Mouse (Mus musculus) forebrain, embryonic 12.5 days (tissue): ENCODE results near the gene Gm10203. TPM values are rescaled to one million over a fixed set of nuclear protein-coding genes. Genes with fewer than 3 reads are reported as not detected.
A peak's percentile ranks its signal among the peaks of the same experiment; 100 is the strongest.

Experiments used
- ATAC-seq: fragments of 200-750 bp; cut with Nextera tagmentation; 2 replicates; pipeline ENCODE4 v1.8.0; 2017; ENCODE audit warnings: moderate TSS enrichment; ENCODE audit not compliant: low FRiP score
- H3K27ac ChIP-seq: fragments of 300-500 bp; sonication (generic); 2 replicates; pipeline ENCODE4 v1.5.1; 2016; ENCODE audit warnings: mild to moderate bottlenecking
- H3K27me3 ChIP-seq: fragments of 300-500 bp; sonication (generic); 2 replicates; pipeline ENCODE4 v1.6.1; 2016; ENCODE audit warnings: mild to moderate bottlenecking
- H3K36me3 ChIP-seq: fragments of 300-500 bp; sonication (generic); replicated peaks from 2 replicates; pipeline ENCODE4 v1.6.1; 2016; ENCODE audit warnings: mild to moderate bottlenecking
- H3K4me1 ChIP-seq: fragments of 300-500 bp; sonication (generic); 2 replicates; pipeline ENCODE4 v1.6.1; 2016
- H3K4me2 ChIP-seq: fragments of 300-500 bp; sonication (generic); 2 replicates; pipeline ENCODE4 v1.6.1; 2016; ENCODE audit warnings: mild to moderate bottlenecking, moderate library complexity
- H3K4me3 ChIP-seq: fragments of 300-500 bp; sonication (generic); replicated peaks from 2 replicates; pipeline ENCODE4 v1.5.1; 2016; ENCODE audit warnings: mild to moderate bottlenecking
- H3K9ac ChIP-seq: fragments of 300-500 bp; sonication (generic); 2 replicates; pipeline ENCODE4 v1.6.1; 2016; ENCODE audit warnings: mild to moderate bottlenecking
- H3K9me3 ChIP-seq: fragments of 300-500 bp; sonication (generic); 2 replicates; pipeline ENCODE4 v1.6.1; 2016
- WGBS: fragments of 180-500 bp; shearing (Covaris S2); methylation state at CpG from one replicate; pipeline ENCODE4 v1.1.7; 2016; 5-methylcytosine and 5-hydroxymethylcytosine counted together
- polyA plus RNA-seq: library from polyadenylated mRNA; unstranded; fragments of >200 nt; fragmentation: Nextera tagmentation; extraction: Ambion mirVana; gene quantifications from 2 replicates; pipeline ENCODE4 v1.2.1, GENCODE M21; 2016

Gm10203 gene
- polyA plus RNA-seq, 1 experiment from 2014 or later = not detected

DNA sequence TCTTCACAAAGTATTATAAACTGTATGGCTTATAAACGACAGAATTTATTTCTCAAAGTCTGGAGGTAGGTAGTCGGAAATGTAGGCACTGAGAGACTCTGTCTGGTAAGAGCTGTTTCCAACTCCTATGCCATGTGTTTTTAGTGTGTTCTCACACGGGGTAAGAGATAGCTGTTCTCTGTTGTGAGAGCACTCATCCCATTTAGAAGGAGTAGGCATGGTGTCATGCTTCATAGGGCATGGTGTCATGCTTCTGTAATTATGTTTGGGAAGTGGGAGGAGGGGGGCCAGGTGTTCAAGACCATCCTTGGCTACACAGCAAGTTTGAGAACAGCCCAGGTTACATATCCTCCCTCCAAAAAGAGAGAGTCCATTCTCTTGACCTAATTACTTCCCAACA lies 22.4 kb upstream of the Gm10203 start:
- no peak for ATAC-seq
- Histone ChIP-seq H3K36me3 (no peaks in the 10 kb centered on the region), H3K9ac (no peak overlapping the region), H3K4me2 (no peak overlapping the region), H3K27ac (no peak overlapping the region), H3K4me1 (no peaks in the 10 kb centered on the region), H3K27me3 (no peaks in the 10 kb centered on the region; the same call in 1 of the 2 replicates), H3K4me3 (no peak overlapping the region), H3K9me3 (no peaks in the 10 kb centered on the region)
- WGBS = 86% methylated on average over 3 of the region's 3 CpGs

DNA sequence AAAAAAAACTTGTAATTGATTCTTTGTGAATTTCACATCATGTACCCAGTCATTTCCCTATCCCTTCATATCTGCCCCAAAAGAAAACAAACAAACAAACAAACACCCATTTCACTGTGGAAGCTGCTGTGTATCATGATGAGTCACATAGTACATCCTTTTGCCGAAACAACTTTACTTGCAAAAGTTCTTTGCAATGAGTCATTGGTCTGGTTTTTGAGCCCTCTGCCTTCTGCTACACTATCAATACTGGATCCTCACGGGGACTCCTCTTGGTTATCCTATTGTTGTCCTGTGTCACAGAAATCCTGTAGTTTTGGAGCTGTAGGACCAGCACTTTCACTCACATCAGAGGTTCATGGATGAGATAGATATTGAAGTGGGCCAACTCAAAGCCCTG lies 21.1 kb upstream of the Gm10203 start:
- Histone ChIP-seq H3K27me3 (no peaks in the 10 kb centered on the region), H3K9me3 (no peaks in the 10 kb centered on the region), H3K36me3 (no peaks in the 10 kb centered on the region), H3K27ac (no peak overlapping the region), H3K9ac (no peak overlapping the region), H3K4me2 (no peak overlapping the region), H3K4me3 (no peak overlapping the region), H3K4me1 (no peaks in the 10 kb centered on the region)
- ATAC-seq = no peak
- 81% methylated on average over 2 of the region's 2 CpGs for WGBS

DNA sequence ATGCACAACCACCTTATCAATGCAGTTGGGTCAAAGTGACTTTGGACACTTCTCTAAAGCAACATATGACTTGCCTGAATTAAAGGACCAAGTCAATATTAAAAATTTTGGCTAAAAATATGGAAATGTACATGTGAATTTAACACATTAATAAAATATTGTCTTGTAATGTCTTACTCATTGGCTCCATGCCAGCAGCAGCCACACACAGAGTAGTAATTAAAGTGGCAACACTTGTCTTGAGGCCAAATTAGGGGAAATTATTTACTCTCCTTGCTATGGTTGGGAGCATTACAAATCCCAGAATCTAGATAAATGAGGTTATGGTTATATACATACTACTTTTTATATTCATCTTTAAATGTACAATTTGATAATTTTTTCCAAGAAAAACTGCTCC lies 13.0 kb upstream of the Gm10203 start:
- Histone ChIP-seq H3K9me3 (no peaks in the 10 kb centered on the region), H3K9ac (no peak overlapping the region), H3K27ac (no peak overlapping the region), H3K4me2 (no peak overlapping the region), H3K36me3 (no peaks in the 10 kb centered on the region), H3K4me1 (no peaks in the 10 kb centered on the region), H3K27me3 (no peaks in the 10 kb centered on the region), H3K4me3 (no peak overlapping the region)
- ATAC-seq = no peak

DNA sequence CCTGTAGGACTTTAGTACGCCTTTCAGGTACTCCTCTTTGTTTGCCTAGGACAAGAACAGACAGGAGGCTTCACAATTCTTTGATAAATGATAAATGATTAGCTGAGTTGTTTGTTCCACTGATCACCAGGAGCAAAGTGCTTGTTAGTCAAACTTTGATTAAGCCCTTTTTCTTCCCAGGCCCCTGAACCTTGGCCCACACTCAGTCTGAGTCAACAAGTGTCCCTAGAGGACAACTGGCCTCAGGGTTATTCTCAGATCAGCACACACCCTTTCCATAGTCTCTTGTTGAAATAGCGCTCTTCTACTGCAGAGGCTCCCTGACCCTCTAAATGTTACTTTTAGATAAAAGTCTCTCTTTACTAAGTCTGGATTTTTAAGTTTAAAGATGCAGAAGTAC lies 11.0 kb upstream of the Gm10203 start:
- 77% methylated on average over 2 of the region's 2 CpGs for WGBS
- no peaks in the 10 kb centered on the region for H3K9me3 ChIP-seq
- no peaks in the 10 kb centered on the region for H3K36me3 ChIP-seq
- no peak overlapping the region for H3K4me3 ChIP-seq
- no peak for ATAC-seq
- H3K4me2 ChIP-seq = no peak overlapping the region
- H3K9ac ChIP-seq = no peak overlapping the region
- H3K27ac ChIP-seq = no peak overlapping the region
- H3K4me1 ChIP-seq = no peaks in the 10 kb centered on the region
- H3K27me3 ChIP-seq = no peaks in the 10 kb centered on the region

DNA sequence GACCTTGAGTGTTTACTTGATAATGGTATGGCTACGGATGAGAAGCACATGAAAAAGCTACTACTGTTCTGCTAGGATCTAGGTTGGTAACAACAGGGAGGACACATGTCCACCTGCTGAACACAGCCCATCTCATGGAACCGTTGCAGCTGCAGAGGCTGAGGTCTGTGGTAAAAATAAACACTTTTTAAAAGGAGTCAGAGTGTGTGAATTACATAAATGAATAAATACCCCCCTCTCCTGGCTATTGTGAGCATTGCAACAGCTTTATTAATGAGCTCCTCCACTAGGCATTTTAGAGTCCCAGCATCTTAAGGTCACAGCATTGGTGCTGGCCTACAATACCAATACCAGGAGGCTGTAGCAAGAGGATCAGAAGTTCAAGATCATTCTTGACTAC lies 10.1 kb upstream of the Gm10203 start:
- H3K4me3 ChIP-seq = no peak overlapping the region
- H3K27me3 ChIP-seq = no peaks in the 10 kb centered on the region
- H3K27ac ChIP-seq = no peak overlapping the region
- peak; percentile 46; the same call in 1 of the 2 replicates for ATAC-seq
- H3K9ac ChIP-seq = no peak overlapping the region
- no peaks in the 10 kb centered on the region for H3K9me3 ChIP-seq
- WGBS = 44% methylated on average over 2 of the region's 2 CpGs
- H3K4me1 ChIP-seq = no peaks in the 10 kb centered on the region
- H3K36me3 ChIP-seq = no peaks in the 10 kb centered on the region
- no peak overlapping the region for H3K4me2 ChIP-seq

DNA sequence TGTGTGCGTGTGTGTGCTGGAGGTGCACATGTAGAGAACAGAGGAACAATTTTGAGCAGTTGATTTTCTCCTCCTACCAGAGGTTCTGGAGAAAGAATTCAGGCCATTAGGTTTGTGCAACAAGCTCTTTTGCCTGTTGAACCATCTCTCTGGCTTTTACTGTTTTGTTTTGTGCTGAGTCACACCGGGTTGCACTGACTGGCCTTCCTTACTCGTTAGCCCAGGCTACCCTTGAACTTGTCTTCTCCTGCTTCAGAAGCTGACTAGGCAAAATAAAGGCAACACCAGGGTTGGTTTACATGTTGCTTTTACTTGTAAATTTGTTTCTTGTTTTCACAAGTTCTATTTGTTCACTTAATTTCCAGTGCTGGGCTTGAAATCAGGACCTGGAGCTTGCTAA lies 6.9 kb upstream of the Gm10203 start:
- Histone ChIP-seq H3K9ac (no peak overlapping the region), H3K4me3 (no peak overlapping the region), H3K9me3 (no peaks in the 10 kb centered on the region), H3K27me3 (no peaks in the 10 kb centered on the region), H3K4me2 (no peak overlapping the region), H3K36me3 (no peaks in the 10 kb centered on the region), H3K27ac (no peak overlapping the region), H3K4me1 (no peaks in the 10 kb centered on the region)
- no peak for ATAC-seq
- 77% methylated on average over 3 of the region's 3 CpGs for WGBS

DNA sequence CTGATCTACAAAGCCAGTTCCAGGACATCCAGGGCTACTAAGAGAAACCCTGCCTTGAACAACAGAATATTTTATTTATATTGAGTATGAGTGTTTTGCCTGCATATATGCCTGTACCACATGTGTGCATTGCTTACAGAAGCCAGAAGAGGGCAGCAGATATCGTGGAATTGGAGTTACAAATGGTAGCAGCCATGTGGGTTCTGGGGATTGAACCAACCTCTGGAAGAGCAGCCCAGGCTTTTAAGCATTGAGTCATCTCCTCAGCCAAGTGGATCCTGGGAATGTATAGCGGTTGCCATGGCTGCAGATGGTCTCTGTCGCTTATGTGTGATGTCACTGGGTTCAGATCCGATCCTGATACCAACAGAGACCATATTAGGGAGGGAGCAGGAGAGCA lies 3.3 kb upstream of the Gm10203 start:
- H3K4me1 ChIP-seq = peaks cover 8% of the 10 kb centered on the region
- H3K9me3 ChIP-seq = no peaks in the 10 kb centered on the region
- ATAC-seq = no peak
- H3K36me3 ChIP-seq = no peaks in the 10 kb centered on the region
- H3K27ac ChIP-seq = no peak overlapping the region
- no peak overlapping the region for H3K4me2 ChIP-seq
- H3K4me3 ChIP-seq = no peak overlapping the region
- 65% methylated on average over 4 of the region's 4 CpGs for WGBS
- H3K27me3 ChIP-seq = no peaks in the 10 kb centered on the region
- H3K9ac ChIP-seq = no peak overlapping the region

DNA sequence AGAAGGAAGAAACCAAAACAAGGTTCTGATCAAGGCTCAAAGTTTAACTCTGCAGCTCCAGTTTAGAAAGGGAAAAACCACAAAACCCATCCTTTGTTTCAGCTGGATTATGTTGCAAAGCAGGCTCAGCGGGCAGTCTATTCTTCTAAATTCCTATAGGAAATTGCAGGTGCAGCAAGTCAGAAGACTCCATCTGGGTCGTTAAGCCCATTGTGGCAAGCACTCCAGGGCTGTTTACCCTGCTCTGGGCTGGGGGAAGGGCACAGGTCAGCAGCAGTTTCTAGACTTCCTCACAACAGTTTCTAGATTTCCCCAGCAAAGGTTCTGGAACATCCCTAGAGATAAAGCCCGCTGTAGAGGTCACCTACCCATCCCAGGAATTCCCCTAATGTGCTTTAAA lies 1.1 kb downstream of the Gm10203 start:
- ATAC-seq = no peak
- no peak overlapping the region for H3K27ac ChIP-seq
- WGBS = 4% methylated on average over 3 of the region's 3 CpGs
- no peak overlapping the region for H3K4me2 ChIP-seq
- H3K9ac ChIP-seq = no peak overlapping the region
- H3K4me1 ChIP-seq = peaks cover 17% of the 10 kb centered on the region
- H3K27me3 ChIP-seq = no peaks in the 10 kb centered on the region
- H3K36me3 ChIP-seq = no peaks in the 10 kb centered on the region
- H3K4me3 ChIP-seq = no peak overlapping the region
- H3K9me3 ChIP-seq = no peaks in the 10 kb centered on the region

DNA sequence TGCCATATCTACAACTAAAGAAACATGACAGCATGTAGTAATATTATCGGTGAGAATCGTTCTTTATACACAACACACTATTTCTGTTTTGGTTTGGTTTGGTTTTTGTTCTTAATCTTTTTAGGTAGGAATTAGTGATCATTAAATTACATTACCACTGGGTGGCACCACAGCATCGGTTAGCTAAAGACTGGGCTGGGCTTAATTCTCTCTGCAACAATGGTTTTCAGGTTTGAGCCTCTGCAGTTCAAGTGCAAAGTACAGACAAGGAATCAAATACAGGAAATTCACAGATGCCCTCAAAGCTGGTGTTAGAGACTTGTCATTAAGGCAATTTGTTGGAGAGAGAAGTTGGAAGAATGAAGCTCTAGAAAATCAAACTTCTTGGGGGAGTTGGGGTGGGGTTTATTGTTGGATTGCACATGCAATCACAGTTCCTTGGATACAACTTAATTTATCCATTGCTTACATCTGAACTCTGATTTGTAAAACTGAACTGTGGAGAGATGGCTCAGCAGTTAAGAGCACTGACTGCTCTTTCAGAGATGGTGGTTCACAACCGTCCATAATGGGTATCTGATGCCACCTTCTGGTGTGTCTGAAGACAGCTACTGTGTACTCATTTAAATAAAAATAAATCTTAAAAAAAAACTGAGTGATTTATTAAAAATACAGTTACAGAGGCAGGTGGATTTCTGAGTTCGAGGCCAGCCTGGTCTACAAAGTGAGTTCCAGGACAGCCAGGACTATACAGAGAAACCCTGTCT lies 2.5 kb downstream of the Gm10203 start:
- no peak overlapping the region for H3K9ac ChIP-seq
- H3K27ac ChIP-seq = no peak overlapping the region
- H3K4me1 ChIP-seq = peaks cover 17% of the 10 kb centered on the region
- ATAC-seq = peak; percentile 75; the same call in 1 of the 2 replicates
- no peaks in the 10 kb centered on the region for H3K9me3 ChIP-seq
- H3K27me3 ChIP-seq = no peaks in the 10 kb centered on the region
- H3K4me2 ChIP-seq = no peak overlapping the region
- no peaks in the 10 kb centered on the region for H3K36me3 ChIP-seq
- WGBS = 29% methylated on average over 5 of the region's 5 CpGs
- H3K4me3 ChIP-seq = no peak overlapping the region

DNA sequence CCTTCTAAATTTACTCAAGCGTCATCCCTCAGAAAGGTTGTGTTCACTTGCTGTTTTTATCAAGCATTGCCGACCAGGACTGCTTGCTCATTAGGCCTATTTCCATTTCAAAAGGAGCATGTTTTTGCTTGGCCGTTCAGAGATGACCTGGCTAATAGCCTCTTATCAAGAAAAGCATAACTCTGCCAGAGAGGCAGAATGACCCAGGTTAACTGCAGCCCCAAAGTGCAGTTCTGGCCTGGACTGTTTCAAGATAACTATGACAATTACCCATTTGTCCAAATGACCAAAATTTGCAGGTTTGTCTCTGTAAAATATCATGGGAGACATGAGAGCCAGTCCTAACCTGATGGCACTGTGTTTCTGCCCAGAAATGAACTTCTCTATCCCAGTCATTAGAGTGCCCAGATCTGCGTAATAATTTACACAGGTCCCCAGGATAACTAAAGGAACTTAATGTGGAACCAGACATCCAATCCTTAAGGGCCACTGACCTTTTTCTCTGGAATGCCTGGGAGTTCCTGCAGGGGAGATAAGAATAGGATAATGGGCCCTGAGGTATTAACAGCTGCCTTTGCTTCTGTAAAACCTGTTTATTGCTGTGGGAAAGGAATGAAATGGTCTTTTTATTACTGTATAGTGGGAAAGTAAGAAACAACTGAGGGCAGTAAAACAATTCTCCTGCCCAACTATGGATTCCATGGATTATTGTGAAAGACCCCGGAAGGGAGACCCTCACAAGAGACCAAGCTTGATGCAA lies 4.6 kb downstream of the Gm10203 start:
- Histone ChIP-seq H3K4me3 (no peak overlapping the region), H3K4me1 (peaks cover 17% of the 10 kb centered on the region), H3K27me3 (no peaks in the 10 kb centered on the region), H3K36me3 (no peaks in the 10 kb centered on the region), H3K27ac (no peak overlapping the region), H3K9me3 (no peaks in the 10 kb centered on the region), H3K4me2 (no peak overlapping the region), H3K9ac (no peak overlapping the region)
- no peak for ATAC-seq
- WGBS = 11% methylated on average over 5 of the region's 5 CpGs

DNA sequence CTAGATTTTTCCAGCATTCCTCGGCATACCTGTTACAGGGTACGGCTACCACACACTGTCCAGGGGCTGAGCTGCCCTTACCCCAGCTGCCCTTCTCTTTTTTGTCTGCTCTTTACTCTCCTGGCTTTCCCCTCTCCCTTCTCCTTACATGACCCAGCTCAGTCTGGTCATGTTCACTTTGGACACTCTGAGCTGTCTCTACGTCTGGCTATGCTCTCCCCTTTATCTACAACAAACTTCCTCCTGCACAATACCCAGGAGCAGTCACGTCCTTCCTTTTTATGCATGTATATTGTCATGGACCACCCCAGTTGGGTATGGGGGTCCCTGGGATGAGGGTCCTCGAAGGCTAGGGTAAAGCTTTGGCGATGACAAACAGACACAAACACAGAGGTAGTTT lies 5.7 kb downstream of the Gm10203 start:
- Histone ChIP-seq H3K4me3 (no peak overlapping the region), H3K27ac (no peak overlapping the region), H3K27me3 (no peaks in the 10 kb centered on the region), H3K36me3 (no peaks in the 10 kb centered on the region), H3K9ac (no peak overlapping the region), H3K4me1 (peaks cover 16% of the 10 kb centered on the region), H3K9me3 (no peaks in the 10 kb centered on the region), H3K4me2 (no peak overlapping the region)
- WGBS = 83% methylated on average over 6 of the region's 6 CpGs
- ATAC-seq = no peak

DNA sequence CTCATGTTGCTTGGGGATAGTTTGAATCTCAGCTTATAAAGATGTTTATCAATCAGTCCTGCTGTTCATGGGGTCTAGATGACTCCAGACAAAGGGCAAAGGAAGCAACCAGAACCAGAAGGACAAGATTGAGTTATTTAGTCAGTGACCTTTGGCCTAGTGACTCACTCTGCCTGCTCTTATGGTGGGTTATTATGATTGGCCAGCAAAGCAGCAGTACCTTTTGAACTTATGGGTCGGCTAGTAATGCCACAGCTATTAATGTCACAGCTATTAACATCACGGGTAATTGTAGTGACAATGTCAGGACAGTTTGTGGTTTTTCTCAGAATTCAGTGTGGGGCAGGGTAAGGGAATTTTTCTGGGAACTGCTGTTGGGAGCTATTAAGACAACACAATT lies 8.0 kb downstream of the Gm10203 start:
- WGBS = 72% methylated on average over 2 of the region's 2 CpGs
- Histone ChIP-seq H3K4me2 (no peak overlapping the region), H3K9ac (no peak overlapping the region), H3K27ac (no peak overlapping the region), H3K36me3 (no peaks in the 10 kb centered on the region), H3K9me3 (no peaks in the 10 kb centered on the region), H3K4me1 (peaks cover 18% of the 10 kb centered on the region), H3K27me3 (no peaks in the 10 kb centered on the region), H3K4me3 (no peak overlapping the region)
- no peak for ATAC-seq

DNA sequence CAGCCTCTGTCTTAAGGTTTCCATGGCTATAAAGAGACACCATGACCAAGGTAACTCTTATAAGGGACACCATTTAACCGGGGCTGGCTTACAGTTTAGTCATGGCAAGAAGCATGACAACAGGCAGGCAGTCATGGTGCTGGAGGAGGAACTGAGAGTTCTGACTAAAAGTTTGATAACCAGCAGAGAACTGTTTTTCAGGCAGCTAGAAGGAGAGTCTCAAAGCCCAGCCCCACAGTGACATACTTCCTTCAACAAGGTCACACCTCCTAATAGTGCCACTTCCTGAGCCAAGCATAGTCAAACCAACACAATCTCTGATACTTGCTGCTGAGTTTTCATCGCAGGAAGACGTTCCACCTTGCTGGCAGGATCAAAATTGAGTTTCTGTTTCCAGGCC lies 9.0 kb downstream of the Gm10203 start:
- Histone ChIP-seq H3K4me2 (no peak overlapping the region), H3K9ac (no peak overlapping the region), H3K9me3 (no peaks in the 10 kb centered on the region), H3K4me3 (no peak overlapping the region), H3K27me3 (no peaks in the 10 kb centered on the region), H3K36me3 (0 out of 2 replicates have a peak, but pooled peaks cover 1% of the 10 kb centered on the region), H3K27ac (no peak overlapping the region), H3K4me1 (peaks cover 18% of the 10 kb centered on the region)
- ATAC-seq = no peak
- WGBS = 91% methylated on average over 3 of the region's 3 CpGs
